Mouse (Mus musculus): ENCODE measurements around the gene Vmn1r44. TPM values are rescaled to one million over a fixed set of nuclear protein-coding genes. Genes with fewer than 3 reads are reported as not detected.
"Not testable (repeated sequence)": the region's sequence is repeated elsewhere in the genome, so short reads cannot be mapped to it uniquely, and the experiment has no call there.

Vmn1r44 gene
- total RNA-seq (2017), result not detected in 3 replicates

GRCm38 (mm10) chr6:89883360-89883759 lies at the start of gene Vmn1r44:
Gene Vmn1r44 (plus strand): TSS chr6:89883660.
- no peak for ATAC-seq (replicated peaks; ENCODE audit: insufficient number of reproducible peaks, low FRiP score, low TSS enrichment, poor library complexity, severe bottlenecking)

DNA sequence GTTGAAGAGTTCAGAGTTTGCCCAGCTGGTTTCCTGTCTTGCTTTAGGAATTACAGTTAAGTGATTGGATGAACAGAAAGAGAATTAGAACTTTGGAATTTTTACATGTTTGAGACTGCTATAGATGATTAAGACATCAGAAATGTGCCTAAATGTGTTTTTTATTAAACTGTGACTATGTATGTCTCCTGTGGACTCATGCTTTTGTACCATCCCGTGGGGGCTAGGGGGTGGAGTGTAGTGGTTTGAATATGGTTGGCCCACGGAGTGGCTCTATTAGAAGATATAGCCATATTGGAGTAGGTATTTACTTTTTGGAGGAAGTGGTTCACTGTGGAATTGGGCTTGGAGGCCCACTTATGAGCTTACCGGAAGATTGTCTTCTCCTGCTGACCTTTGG lies 25.9 kb upstream of the Vmn1r44 start:
- no peak for ATAC-seq (replicated peaks; ENCODE audit: insufficient number of reproducible peaks, low FRiP score, low TSS enrichment, poor library complexity, severe bottlenecking)

DNA sequence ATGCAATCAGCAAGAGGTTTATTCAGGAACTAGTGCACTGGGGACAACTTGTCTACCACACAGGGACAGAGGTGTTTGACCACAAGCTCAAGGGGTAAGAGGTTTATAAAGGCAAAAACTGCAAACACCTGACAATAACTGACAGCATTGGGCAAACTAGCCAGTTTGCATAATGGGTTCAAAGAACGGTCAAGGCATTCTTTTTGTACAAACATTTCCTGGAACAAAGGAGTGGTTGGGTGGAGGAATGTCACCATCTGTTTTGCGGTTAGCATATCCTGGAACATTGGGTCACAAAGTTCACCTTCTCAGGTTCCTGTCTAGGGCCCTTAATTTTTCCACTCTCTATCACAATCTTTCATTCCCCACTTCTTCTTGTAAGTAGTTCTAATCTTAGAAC lies 23.6 kb upstream of the Vmn1r44 start:
- no peak for ATAC-seq (replicated peaks; ENCODE audit: insufficient number of reproducible peaks, low FRiP score, low TSS enrichment, poor library complexity, severe bottlenecking)

- no peak for ATAC-seq (replicated peaks; ENCODE audit: insufficient number of reproducible peaks, low FRiP score, low TSS enrichment, poor library complexity, severe bottlenecking)
Observed at GRCm38 (mm10) chr6:89863792-89864191, 19.7 kb upstream of the Vmn1r44 start.

- ATAC-seq (replicated peaks; ENCODE audit: insufficient number of reproducible peaks, low FRiP score, low TSS enrichment, poor library complexity, severe bottlenecking), result no peak
Observed at GRCm38 (mm10) chr6:89867276-89867675, 16.2 kb upstream of the Vmn1r44 start.

DNA sequence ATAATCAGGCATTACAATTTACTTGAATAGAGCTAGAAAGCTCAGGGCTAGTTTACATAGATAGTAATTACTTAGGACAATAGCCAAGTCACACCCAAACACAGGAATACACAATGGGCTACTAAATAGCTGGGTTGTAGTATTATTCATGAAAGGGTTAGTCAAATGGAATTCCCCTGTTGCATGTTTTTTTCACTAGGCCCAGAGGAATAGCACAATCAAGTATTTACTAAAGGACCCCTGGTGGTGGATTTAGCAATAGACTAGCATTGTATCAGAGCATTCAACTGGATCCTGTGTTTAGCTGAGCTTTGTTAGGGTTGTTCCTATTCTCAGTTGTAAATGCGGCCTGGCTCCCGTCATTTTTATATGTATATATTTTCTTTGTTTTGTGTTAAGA lies 15.5 kb upstream of the Vmn1r44 start:
- no peak for ATAC-seq (replicated peaks; ENCODE audit: insufficient number of reproducible peaks, low FRiP score, low TSS enrichment, poor library complexity, severe bottlenecking)

DNA sequence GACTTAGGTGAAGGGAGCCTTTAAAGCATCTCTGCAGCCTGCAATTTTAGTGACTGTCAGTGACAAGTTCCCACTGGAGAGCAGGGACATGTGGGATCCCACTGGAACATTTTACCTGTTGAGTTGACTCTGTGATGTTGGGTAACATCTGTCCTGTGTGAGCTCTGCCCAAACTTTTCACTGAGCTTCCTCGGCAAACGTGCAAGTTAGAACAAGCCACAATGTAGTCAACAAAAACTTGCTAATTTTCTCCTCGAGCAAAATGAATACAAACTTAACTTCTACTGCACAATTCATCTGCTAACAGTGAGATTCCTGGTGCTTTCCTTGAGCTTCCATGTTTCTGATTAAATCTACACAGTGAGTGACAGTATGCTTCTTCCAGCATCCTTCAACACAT lies 7.1 kb upstream of the Vmn1r44 start, which contains the start of the genes Vmn1r42 and Vmn1r43:
TSS of gene Vmn1r42 (minus strand) at position 101 of the 400 bp plus-strand sequence.
TSS of gene Vmn1r43 (minus strand) at position 101 of the 400 bp plus-strand sequence.
- not testable (repeated sequence) for ATAC-seq (replicated peaks; ENCODE audit: insufficient number of reproducible peaks, low FRiP score, low TSS enrichment, poor library complexity, severe bottlenecking)

DNA sequence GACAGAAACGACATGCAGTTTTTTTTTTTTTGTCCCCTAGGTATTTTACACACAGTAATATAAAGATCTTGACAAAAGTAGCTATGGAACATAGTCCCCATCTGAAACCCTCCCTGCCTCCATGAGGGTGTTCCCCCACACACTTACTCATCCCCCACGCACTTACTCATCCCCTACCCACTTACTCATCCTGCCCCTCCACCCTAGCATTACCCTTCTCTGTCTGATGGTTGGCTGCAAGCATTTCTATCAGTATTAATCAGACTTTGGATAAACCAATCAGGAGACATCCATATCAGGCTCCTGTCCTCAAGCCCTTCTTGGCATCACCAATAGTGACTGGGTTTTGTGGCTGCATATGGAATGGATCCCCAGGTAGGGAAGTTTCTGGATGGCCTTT lies 6.5 kb upstream of the Vmn1r44 start:
- no peak for ATAC-seq (replicated peaks; ENCODE audit: insufficient number of reproducible peaks, low FRiP score, low TSS enrichment, poor library complexity, severe bottlenecking)

DNA sequence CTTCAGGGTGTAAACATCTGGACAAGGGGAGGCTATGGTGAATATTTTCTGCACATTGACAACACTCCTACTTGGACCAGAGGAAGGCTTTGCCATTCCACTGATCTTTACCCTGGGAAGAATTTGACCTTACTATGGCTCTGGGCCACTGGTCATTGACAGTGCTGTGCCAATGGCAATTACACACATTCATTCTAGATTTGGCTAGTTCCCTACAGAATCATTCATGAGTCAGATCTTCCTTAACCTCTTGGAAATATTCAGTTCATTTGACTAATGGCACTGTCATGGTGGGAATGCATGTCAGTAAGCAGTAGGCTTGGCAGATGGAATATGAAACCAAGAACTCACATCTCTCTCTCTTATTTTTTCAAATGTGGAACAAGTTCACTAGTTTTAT lies 2.6 kb upstream of the Vmn1r44 start:
- no peak for ATAC-seq (replicated peaks; ENCODE audit: insufficient number of reproducible peaks, low FRiP score, low TSS enrichment, poor library complexity, severe bottlenecking)

DNA sequence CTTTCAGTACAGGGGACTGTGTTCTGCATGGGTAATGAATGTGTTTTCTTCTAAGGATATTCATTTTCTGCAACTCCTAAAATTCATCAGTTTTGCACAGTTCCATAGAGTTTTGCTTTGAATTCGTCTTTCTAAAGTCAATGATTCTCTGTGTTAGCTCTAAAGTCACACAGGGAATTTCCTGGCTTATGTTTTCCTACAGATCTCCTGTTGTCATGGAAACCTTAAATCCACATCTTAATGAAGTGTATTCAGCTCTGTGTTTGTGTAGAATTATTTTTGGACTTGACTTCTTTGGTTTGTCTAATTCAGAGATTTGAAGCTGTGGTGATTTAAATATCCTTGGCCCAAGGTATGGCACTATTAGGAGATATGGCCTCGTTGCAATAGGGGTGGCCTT lies 352 bp downstream of the Vmn1r44 start:
- ATAC-seq (replicated peaks; ENCODE audit: insufficient number of reproducible peaks, low FRiP score, low TSS enrichment, poor library complexity, severe bottlenecking), result no peak

DNA sequence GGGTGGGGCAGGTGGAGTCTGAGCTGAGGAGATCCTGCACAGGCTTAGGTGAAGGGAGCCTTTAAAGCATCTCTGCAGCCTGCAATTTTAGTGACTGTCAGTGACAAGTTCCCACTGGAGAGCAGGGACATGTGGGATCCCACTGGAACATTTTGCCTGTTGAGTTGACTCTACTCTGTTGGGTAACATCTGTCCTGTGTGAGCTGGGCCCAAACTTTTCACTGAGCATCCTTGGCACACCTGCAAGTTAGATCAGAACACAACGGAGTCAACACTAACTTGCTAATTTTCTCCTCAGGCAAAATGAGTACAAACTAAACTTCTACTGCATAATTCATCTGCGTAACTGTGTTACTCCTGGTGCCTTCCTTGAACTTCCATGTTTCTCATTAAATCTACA lies 57.0 kb downstream of the Vmn1r44 start, which contains the start of gene Vmn1r45:
TSS of gene Vmn1r45 (minus strand) at position 101 of the 400 bp plus-strand sequence.
- ATAC-seq (replicated peaks; ENCODE audit: insufficient number of reproducible peaks, low FRiP score, low TSS enrichment, poor library complexity, severe bottlenecking), result not testable (repeated sequence)

GRCm38 (mm10) chr6:89940926-89941325 lies 57.5 kb downstream of the Vmn1r44 start:
- no peak for ATAC-seq (replicated peaks; ENCODE audit: insufficient number of reproducible peaks, low FRiP score, low TSS enrichment, poor library complexity, severe bottlenecking)

Other genes with a start within 250 kb of the Vmn1r44 start
- gene Txnrd3, start 239.7 kb upstream of the Vmn1r44 start, total RNA-seq (2017), result 2.6 to 6.7 TPM (median 3.6 TPM) in 3 replicates
- not detected in 3 replicates for gene Vmn1r40, start 176.1 kb upstream of the Vmn1r44 start, total RNA-seq (2017)
- gene Vmn1r41, start 142.9 kb upstream of the Vmn1r44 start, total RNA-seq (2017), result not detected in 3 replicates
- not detected in 3 replicates for gene Vmn1r42, start 7.2 kb upstream of the Vmn1r44 start, total RNA-seq (2017)
- not detected in 3 replicates for gene Vmn1r43, start 7.2 kb upstream of the Vmn1r44 start, total RNA-seq (2017)
- gene Vmn1r45, start 56.9 kb downstream of the Vmn1r44 start, total RNA-seq (2017), result not detected in 3 replicates
- gene Vmn1r46, start 85.7 kb downstream of the Vmn1r44 start, total RNA-seq (2017), result not detected in 3 replicates
- 0.10 TPM in 1 of 3 replicates, not detected in the others for gene Vmn1r47, start 132.5 kb downstream of the Vmn1r44 start, total RNA-seq (2017)
- gene Vmn1r48, start 153.2 kb downstream of the Vmn1r44 start, total RNA-seq (2017), result not detected in 3 replicates
- gene Vmn1r49, start 194.8 kb downstream of the Vmn1r44 start, total RNA-seq (2017), result not detected in 3 replicates
- gene Vmn1r50, start 217.8 kb downstream of the Vmn1r44 start, total RNA-seq (2017), result not detected in 3 replicates
- not detected in 3 replicates for gene Vmn1r51, start 238.9 kb downstream of the Vmn1r44 start, total RNA-seq (2017)

All from monocyte, adult 5-6 weeks (primary cell).